18 mouse cellular contexts compared by ENCODE assay signal in the genomic region with DNA sequence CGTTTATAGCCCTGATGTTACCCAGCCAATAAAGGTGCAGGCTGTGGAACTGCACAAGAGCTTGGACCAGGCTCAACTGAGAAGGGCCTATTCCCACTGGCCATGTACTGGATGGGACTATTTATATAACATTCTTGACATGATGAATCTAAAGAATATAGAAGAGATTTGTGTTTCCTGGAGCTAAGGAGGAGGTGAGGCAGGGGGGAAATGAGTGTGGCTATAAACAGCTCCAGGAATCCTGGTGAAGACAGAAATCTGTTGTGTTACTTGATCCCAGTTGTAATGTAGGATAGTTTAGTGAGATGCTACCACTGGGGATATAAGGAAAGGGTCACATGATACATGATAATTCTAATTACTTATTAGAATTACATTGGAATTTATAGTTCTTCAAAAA.
DNase-seq lines count a peak whose midpoint lies in the region; ATAC-seq and TF ChIP-seq lines count a peak whose summit lies in the region.
"Had no signal": no experiment of that assay in that cellular context is flagged by ENCODE, and none has a peak within 500 bp of the region (broad histone marks: within the 10 kb centered on the region; RNA-seq: fewer than 3 reads in every experiment).

No protein-coding gene starts in this region.

- H3K9me3 ChIP-seq in intestine, embryonic 15.5 days: no peaks in the 10 kb centered on the region
- H3K9me3 ChIP-seq: embryonic facial prominence, embryonic 13.5 days; forebrain, embryonic 12.5 days; heart, embryonic 13.5 days; hindbrain, embryonic 15.5 days had no signal

- no peak for ATAC-seq in intestine, embryonic 15.5 days
- ATAC-seq: forebrain, embryonic 16.5 days had no signal

- DNase-seq in left cerebral cortex, adult 11 months (ENCODE audit: low spot score): peak; percentile 16
- no peak for DNase-seq in left cerebral cortex, postnatal 4 days
- peak; percentile 45 for DNase-seq in brain, adult 2 months (ENCODE audit: low read depth, low spot score)
- peak; percentile 13 to 71 for DNase-seq in left cerebral cortex, postnatal 25 days (ENCODE audit: low spot score in 2 of 2)
- DNase-seq in heart, adult 2 months: no peak
- DNase-seq: adrenal gland, adult 2 months; adrenal gland, postnatal 25 days; cerebellum, adult 8-10 months; cerebellum, postnatal 14 days; gastrocnemius, postnatal 25 days; heart, postnatal 36 days had no signal

- WGBS in heart, adult 2 months: 60% methylated on average over 1 of the region's 1 CpGs
- WGBS in intestine, embryonic 15.5 days: 65% methylated on average over 1 of the region's 1 CpGs

- no peak for TF ChIP-seq EP300 in heart, adult 2 months (IDR thresholded peaks at IDR 0.05; ENCODE audit: insufficient read depth, low read depth, low read length)

- H3K27me3 ChIP-seq in heart, adult 2 months (ENCODE audit: control insufficient read depth, insufficient read depth, low read length): no peaks in the 10 kb centered on the region
- no peaks in the 10 kb centered on the region for H3K27me3 ChIP-seq in intestine, embryonic 15.5 days (replicated peaks)
- H3K27me3 ChIP-seq: embryonic facial prominence, embryonic 13.5 days; forebrain, embryonic 12.5 days; heart, embryonic 13.5 days; hindbrain, embryonic 15.5 days had no signal

- peaks cover 2% of the 10 kb centered on the region; the same call in 1 of the 2 replicates for H3K4me1 ChIP-seq in cortical plate, adult 2 months (ENCODE audit: control insufficient read depth, insufficient read depth, low read length)
- H3K4me1 ChIP-seq in heart, adult 2 months (ENCODE audit: control insufficient read depth, insufficient read depth, low read length): no peaks in the 10 kb centered on the region
- H3K4me1 ChIP-seq in intestine, embryonic 15.5 days (replicated peaks): no peaks in the 10 kb centered on the region
- H3K4me1 ChIP-seq: embryonic facial prominence, embryonic 13.5 days; forebrain, embryonic 12.5 days; heart, embryonic 13.5 days; hindbrain, embryonic 15.5 days had no signal

- intact Hi-C loops in left cerebral cortex, postnatal 4 days (cut with DNase I): no loop called here
- intact Hi-C loops in left cerebral cortex, postnatal 25 days (cut with DNase I): loop anchor here (10.0 kb wide), 1 partner anchor 229 kb away; no protein-coding TSS in a partner anchor
- intact Hi-C loops in heart, adult 2 months (cut with DNase I): no loop called here

- TF ChIP-seq CTCF in cortical plate, adult 2 months (IDR thresholded peaks at IDR 0.05; ENCODE audit: extremely low read depth, insufficient read depth, low read length): no peak
- no peak for TF ChIP-seq CTCF in heart, adult 2 months (IDR thresholded peaks at IDR 0.05)

- H3K4me3 ChIP-seq in cortical plate, adult 2 months (ENCODE audit: insufficient read depth, low read length): no peak overlapping the region
- H3K4me3 ChIP-seq in heart, adult 2 months: no peak overlapping the region
- no peak overlapping the region for H3K4me3 ChIP-seq in intestine, embryonic 15.5 days (replicated peaks)
- H3K4me3 ChIP-seq: embryonic facial prominence, embryonic 13.5 days; forebrain, embryonic 12.5 days; heart, embryonic 13.5 days; hindbrain, embryonic 15.5 days had no signal

- no peak overlapping the region for H3K4me2 ChIP-seq in intestine, embryonic 15.5 days (replicated peaks)
- H3K4me2 ChIP-seq: embryonic facial prominence, embryonic 13.5 days; forebrain, embryonic 12.5 days; heart, embryonic 13.5 days; hindbrain, embryonic 15.5 days had no signal

- H3K9ac ChIP-seq in heart, adult 2 months (ENCODE audit: low read depth, low read length): no peak overlapping the region
- no peak overlapping the region for H3K9ac ChIP-seq in intestine, embryonic 15.5 days
- H3K9ac ChIP-seq: embryonic facial prominence, embryonic 13.5 days; forebrain, embryonic 12.5 days; heart, embryonic 13.5 days; hindbrain, embryonic 15.5 days had no signal

- no peak for TF ChIP-seq POLR2A in cortical plate, adult 2 months (IDR thresholded peaks at IDR 0.05; ENCODE audit: extremely low read depth, insufficient read depth, low read length)
- no peak for TF ChIP-seq POLR2A in heart, adult 2 months (IDR thresholded peaks at IDR 0.05; ENCODE audit: insufficient read depth, low read depth, low read length)

- H3K36me3 ChIP-seq in heart, adult 2 months (ENCODE audit: control insufficient read depth, insufficient read depth, low read length): no peaks in the 10 kb centered on the region
- H3K36me3 ChIP-seq in intestine, embryonic 15.5 days: no peaks in the 10 kb centered on the region
- H3K36me3 ChIP-seq: embryonic facial prominence, embryonic 13.5 days; forebrain, embryonic 12.5 days; heart, embryonic 13.5 days; hindbrain, embryonic 15.5 days had no signal

- no peaks in the 10 kb centered on the region for H3K79me2 ChIP-seq in heart, adult 2 months (replicated peaks; ENCODE audit: control insufficient read depth, insufficient read depth, low read length)

- peak overlapping the region; percentile 64 for H3K27ac ChIP-seq in cortical plate, adult 2 months (ENCODE audit: insufficient read depth, low read length)
- no peak overlapping the region for H3K27ac ChIP-seq in heart, adult 2 months
- H3K27ac ChIP-seq in intestine, embryonic 15.5 days: no peak overlapping the region
- H3K27ac ChIP-seq: embryonic facial prominence, embryonic 13.5 days; forebrain, embryonic 12.5 days; heart, embryonic 13.5 days; hindbrain, embryonic 15.5 days had no signal

Comparison
In these comparisons a context has a peak if more than half of its experiments do, and no peak if none do; other contexts are left out.
1. DNase-seq: peak in left cerebral cortex, adult 11 months (single experiment), brain, adult 2 months (single experiment) and left cerebral cortex, postnatal 25 days (2 of 2); none in left cerebral cortex, postnatal 4 days (single experiment) and heart, adult 2 months (0 of 2).